Comparison of ENCODE assay signal across 13 mouse cellular contexts in the genomic region with DNA sequence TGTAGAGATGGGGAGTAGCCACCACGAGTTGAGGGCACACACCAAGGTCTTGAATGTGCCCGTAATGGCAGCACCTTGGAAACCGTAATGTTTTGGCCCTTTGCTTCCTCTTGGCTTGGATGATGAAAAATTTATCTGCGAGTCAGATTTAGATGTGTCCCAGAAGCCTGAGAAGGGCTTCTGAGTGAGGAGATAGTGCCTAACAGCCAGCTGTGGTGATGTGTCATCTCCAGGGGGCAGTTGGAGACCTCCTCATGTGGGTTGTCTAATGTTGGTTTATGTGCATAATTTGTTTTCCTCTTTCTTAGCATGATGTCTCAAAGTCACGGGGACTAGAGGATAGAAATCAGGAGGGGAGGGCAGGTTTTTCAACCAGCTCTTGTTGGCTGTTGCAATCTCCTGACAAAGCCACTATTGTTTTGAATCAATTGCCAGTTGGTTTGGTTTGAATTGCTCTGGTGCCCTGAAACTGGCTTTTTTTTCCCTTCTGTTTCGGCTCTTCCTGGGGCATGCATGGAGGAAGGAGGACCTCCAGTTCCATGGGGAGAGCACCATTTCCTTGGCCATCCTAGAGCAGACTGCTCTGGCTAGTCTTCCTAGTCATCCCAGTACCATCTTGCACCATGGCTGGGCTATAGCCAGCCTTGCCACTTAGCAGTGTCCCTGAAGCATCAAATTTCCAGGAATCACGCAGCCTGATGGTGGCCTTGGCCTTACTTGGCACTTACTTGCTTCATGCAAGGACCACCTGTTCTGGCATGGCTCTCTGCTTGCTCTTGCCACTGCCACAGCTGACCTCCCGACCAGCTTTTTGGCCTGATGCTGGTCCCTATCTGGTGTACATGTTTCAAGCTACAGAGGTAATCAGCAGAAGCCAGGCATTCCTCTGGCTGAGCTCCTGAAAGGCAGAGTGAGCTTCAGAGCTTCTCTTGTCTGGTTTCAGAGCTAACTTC. TPM values are rescaled to one million over a fixed set of nuclear protein-coding genes. Genes with fewer than 3 reads are reported as not detected.
DNase-seq lines count a peak whose midpoint lies in the region; ATAC-seq and TF ChIP-seq lines count a peak whose summit lies in the region.
"Had no signal": no experiment of that assay in that cellular context is flagged by ENCODE, and none has a peak within 500 bp of the region (broad histone marks: within the 10 kb centered on the region; RNA-seq: fewer than 3 reads in every experiment).

No protein-coding gene starts in this region.

- H3K79me2 ChIP-seq in MEL (ENCODE audit: control insufficient read depth, insufficient read depth, low read length, poor library complexity) = peaks cover 21% of the 10 kb centered on the region

- H3K4me3 ChIP-seq in hindbrain, embryonic 13.5 days = no peak overlapping the region
- no peak overlapping the region for H3K4me3 ChIP-seq in hindbrain, embryonic 11.5 days (ENCODE audit: low read depth, low read length)
- H3K4me3 ChIP-seq in MEL (ENCODE audit: control insufficient read depth in 1 of 2, insufficient read depth in 1 of 2, low read depth in 2 of 2, low read length in 2 of 2) = no peak overlapping the region
- no peak overlapping the region for H3K4me3 ChIP-seq in midbrain, embryonic 14.5 days (replicated peaks; ENCODE audit: low read depth, low read length)
- H3K4me3 ChIP-seq: neural tube, embryonic 12.5 days had no signal

- H3K27ac ChIP-seq in hindbrain, embryonic 13.5 days = peak overlapping the region; percentile 30
- no peak overlapping the region for H3K27ac ChIP-seq in hindbrain, embryonic 11.5 days (ENCODE audit: low read depth, low read length)
- no peak overlapping the region for H3K27ac ChIP-seq in MEL (ENCODE audit: control insufficient read depth, low read depth, low read length)
- no peak overlapping the region for H3K27ac ChIP-seq in midbrain, embryonic 14.5 days (replicated peaks; ENCODE audit: low read depth, low read length)
- H3K27ac ChIP-seq: neural tube, embryonic 12.5 days had no signal

- H3K36me3 ChIP-seq in hindbrain, embryonic 13.5 days = no peaks in the 10 kb centered on the region
- H3K36me3 ChIP-seq in hindbrain, embryonic 11.5 days (ENCODE audit: control insufficient read depth, insufficient read depth, low read length) = no peaks in the 10 kb centered on the region
- H3K36me3 ChIP-seq in MEL (ENCODE audit: control insufficient read depth in 1 of 2, insufficient read depth in 2 of 2, low read length in 2 of 2) = peaks cover 0 to 18% of the 10 kb centered on the region in 2 experiments; a peak in 3 of 4 replicates
- no peaks in the 10 kb centered on the region for H3K36me3 ChIP-seq in midbrain, embryonic 14.5 days (ENCODE audit: control insufficient read depth, insufficient read depth, low read length)
- H3K36me3 ChIP-seq: neural tube, embryonic 12.5 days had no signal

- H3K27me3 ChIP-seq in hindbrain, embryonic 13.5 days = no peaks in the 10 kb centered on the region
- H3K27me3 ChIP-seq in hindbrain, embryonic 11.5 days (ENCODE audit: control insufficient read depth, insufficient read depth, low read length) = no peaks in the 10 kb centered on the region
- H3K27me3 ChIP-seq in MEL (ENCODE audit: control insufficient read depth in 1 of 2, insufficient read depth in 2 of 2, low read length in 2 of 2) = no peaks in the 10 kb centered on the region
- H3K27me3 ChIP-seq in Patski = no peaks in the 10 kb centered on the region
- H3K27me3 ChIP-seq in midbrain, embryonic 14.5 days (ENCODE audit: control insufficient read depth, insufficient read depth, low read length) = no peaks in the 10 kb centered on the region
- H3K27me3 ChIP-seq: neural tube, embryonic 12.5 days had no signal

- no peaks in the 10 kb centered on the region for H3K9me3 ChIP-seq in hindbrain, embryonic 13.5 days
- no peaks in the 10 kb centered on the region for H3K9me3 ChIP-seq in hindbrain, embryonic 11.5 days (ENCODE audit: control insufficient read depth, low read length)
- no peaks in the 10 kb centered on the region for H3K9me3 ChIP-seq in MEL (replicated peaks; ENCODE audit: insufficient read depth, low read length)
- no peaks in the 10 kb centered on the region for H3K9me3 ChIP-seq in midbrain, embryonic 14.5 days (ENCODE audit: control insufficient read depth, low read length)
- H3K9me3 ChIP-seq: G1E; neural tube, embryonic 12.5 days had no signal

- TF ChIP-seq EP300 in MEL (IDR thresholded peaks at IDR 0.05; ENCODE audit: low read depth in 1 of 2, low read length in 2 of 2) = no peak; a peak in 1 of 4 replicates

- ATAC-seq in hindbrain, embryonic 13.5 days (ENCODE audit: low FRiP score) = no peak
- no peak for ATAC-seq in hindbrain, embryonic 11.5 days (ENCODE audit: low FRiP score)
- ATAC-seq in Patski = peak; percentile 39
- no peak for ATAC-seq in CD4-positive, CD25-positive, alpha-beta regulatory T cell, adult 4 months
- no peak for ATAC-seq in midbrain, embryonic 14.5 days (ENCODE audit: low FRiP score, low TSS enrichment)
- ATAC-seq: forebrain, postnatal 0 days had no signal

- no peak overlapping the region for H3K4me2 ChIP-seq in hindbrain, embryonic 13.5 days
- H3K4me2 ChIP-seq in hindbrain, embryonic 11.5 days (replicated peaks; ENCODE audit: low read depth, low read length) = no peak overlapping the region
- no peak overlapping the region for H3K4me2 ChIP-seq in midbrain, embryonic 14.5 days (ENCODE audit: low read length)
- H3K4me2 ChIP-seq: neural tube, embryonic 12.5 days had no signal

- 62% methylated on average over 8 of the region's 8 CpGs for WGBS in hindbrain, embryonic 13.5 days
- WGBS in hindbrain, embryonic 11.5 days = 72% methylated on average over 8 of the region's 8 CpGs
- WGBS in midbrain, embryonic 14.5 days = 74% methylated on average over 8 of the region's 8 CpGs

- POLR2A ChIA-PET in Patski (lab: Charles Lee) = interaction anchor here (0.6 to 1.8 kb wide), 2 partner anchors 9 to 15 kb away, joined by 3 to 4 read pairs; no protein-coding TSS in a partner anchor

- TF ChIP-seq RAD21 in MEL (IDR thresholded peaks at IDR 0.05; ENCODE audit: low read depth, low read length) = no peak

- intact Hi-C loops in heart, postnatal 14 days (cut with DNase I) = no loop called here

- DNase-seq in hindbrain, embryonic 11.5 days (ENCODE audit: low spot score) = no peak
- DNase-seq in MEL (ENCODE audit: low read depth, low spot score) (peak; percentile 52), Patski (ENCODE audit: low read depth, low spot score) (peak; percentile 50)
- DNase-seq in heart, postnatal 14 days = peak; percentile 21 to 60
- no peak for DNase-seq in midbrain, embryonic 14.5 days
- no peak for DNase-seq in ovary, postnatal 14 days (ENCODE audit: low spot score)
- DNase-seq: forebrain, postnatal 0 days; kidney, adult 9 months; lung, postnatal 14 days had no signal

- TF ChIP-seq POLR2A in MEL (IDR thresholded peaks at IDR 0.05; ENCODE audit: control insufficient read depth in 1 of 2, insufficient read depth in 1 of 2, low read depth in 1 of 2, low read length in 2 of 2, poor library complexity in 1 of 2) = no peak

- peaks cover 36% of the 10 kb centered on the region for H3K4me1 ChIP-seq in hindbrain, embryonic 13.5 days (replicated peaks)
- H3K4me1 ChIP-seq in hindbrain, embryonic 11.5 days (replicated peaks; ENCODE audit: control insufficient read depth, insufficient read depth, low read length) = 0 out of 2 replicates have a peak, but pooled peaks cover 2% of the 10 kb centered on the region
- H3K4me1 ChIP-seq in MEL (ENCODE audit: control insufficient read depth in 1 of 2, insufficient read depth in 2 of 2, low read length in 2 of 2) = peaks cover 5 to 24% of the 10 kb centered on the region in 2 experiments; a peak in 3 of 4 replicates
- 0 out of 2 replicates have a peak, but pooled peaks cover 3% of the 10 kb centered on the region for H3K4me1 ChIP-seq in midbrain, embryonic 14.5 days (ENCODE audit: control insufficient read depth, insufficient read depth, low read length)

- TF ChIP-seq CTCF in MEL (IDR thresholded peaks at IDR 0.05 in 2 of 3, conservative IDR thresholded peaks at IDR 0.05 in 1 of 3; ENCODE audit: control insufficient read depth in 1 of 3, insufficient read depth in 1 of 3, low read depth in 2 of 3, low read length in 3 of 3, poor library complexity in 1 of 3, severe bottlenecking in 1 of 3) (no peak), Patski (IDR thresholded peaks at IDR 0.05) (no peak)

- no peak overlapping the region for H3K9ac ChIP-seq in hindbrain, embryonic 13.5 days
- H3K9ac ChIP-seq in hindbrain, embryonic 11.5 days (ENCODE audit: low read depth, low read length) = no peak overlapping the region
- no peak overlapping the region for H3K9ac ChIP-seq in MEL (ENCODE audit: control insufficient read depth, low read depth, low read length, poor library complexity, severe bottlenecking)
- H3K9ac ChIP-seq in midbrain, embryonic 14.5 days (replicated peaks; ENCODE audit: low read length) = no peak overlapping the region
- H3K9ac ChIP-seq: forebrain, postnatal 0 days; neural tube, embryonic 12.5 days had no signal

- in situ Hi-C loops in Patski (cut with MboI; ENCODE audit: low pct_unique_long_range_greater_than_20kb) = no loop called here

- CTCF ChIA-PET in Patski (lab: Charles Lee) = interaction anchor here (0.9 kb wide), 1 partner anchor 20 kb away, joined by 3 read pairs; no protein-coding TSS in a partner anchor

TF ChIP-seq in MEL, 35 proteins besides CTCF, POLR2A, EP300 and RAD21:
- TF ChIP-seq ETS1 (IDR thresholded peaks at IDR 0.05; ENCODE audit: low read depth, low read length) = 0 out of 2 replicates have a peak, but pooled peaks have one; percentile 34
- no peak for TF ChIP-seq BHLHE40 (IDR thresholded peaks at IDR 0.05; ENCODE audit: borderline replicate concordance, low read depth, low read length)
- no peak for TF ChIP-seq MEF2A (IDR thresholded peaks at IDR 0.05; ENCODE audit: extremely low read depth, insufficient replicate concordance, low read depth, low read length, poor library complexity, severe bottlenecking)

RNA-seq across cellular contexts. Expression of a gene that starts 22.2 kb away (rescaled TPM):
- 18.4 and 19.5 TPM in 2 replicates for polyA plus RNA-seq in hindbrain, embryonic 13.5 days (2015; fragmentation: Nextera tagmentation; extraction: Ambion mirVana)
- polyA plus RNA-seq in hindbrain, embryonic 11.5 days (2014; fragmentation: Nextera tagmentation; extraction: Ambion mirVana) = 16.8 and 18.2 TPM in 2 replicates
- total RNA-seq in MEL (2012; rRNA removed) = 5.2 and 5.7 TPM in 2 replicates
- polyA plus RNA-seq in MEL (2012; ENCODE audit: insufficient read depth in 1 of 2, insufficient read length in 2 of 2, low read depth in 1 of 2, low replicate concordance in 2 of 2, missing spikeins in 1 of 2) = 10 to 100 TPM in 1 of 2 experiments, not detected in 1; 21.9 TPM
- polyA plus RNA-seq in Patski (2021) = 20.1 TPM
- 10 to 100 TPM; 29.0 to 29.9 TPM for total RNA-seq in heart, postnatal 14 days (2021)
- 10 to 100 TPM; 18.9 to 19.9 TPM for polyA plus RNA-seq in CD4-positive, CD25-positive, alpha-beta regulatory T cell, adult 4 months (2017; shearing (Covaris generic))
- 18.7 and 23.0 TPM in 2 replicates for polyA plus RNA-seq in midbrain, embryonic 14.5 days (2014; fragmentation: Nextera tagmentation; extraction: Ambion mirVana)

Comparison
In these comparisons a context has a peak if more than half of its experiments do, and no peak if none do; other contexts are left out.
1. DNase-seq: peak in MEL (single experiment), Patski (single experiment) and heart, postnatal 14 days (2 of 2); none in hindbrain, embryonic 11.5 days (single experiment), midbrain, embryonic 14.5 days (single experiment) and ovary, postnatal 14 days (single experiment).